Mouse (Mus musculus) hematopoietic stem cell, adult 5-6 weeks (primary cell): ENCODE measurements around the gene Sept5. TPM values are rescaled to one million over a fixed set of nuclear protein-coding genes. Genes with fewer than 3 reads are reported as not detected.

ENCODE experiments used
- ATAC-seq, 2 experiments: fragments of 125-278 bp in 1 of 2; replicated peaks in 1 of 2; 2 replicates each; pipeline ENCODE4 v1.8.0; 2016 to 2017; ENCODE audit warnings: inconsistent platforms in 2 of 2, mild to moderate bottlenecking in 2 of 2, moderate number of reproducible peaks in 2 of 2, low read depth in 1 of 2, moderate TSS enrichment in 1 of 2; ENCODE audit not compliant: low FRiP score in 2 of 2, poor library complexity in 2 of 2, severe bottlenecking in 2 of 2, insufficient read depth in 1 of 2, low TSS enrichment in 1 of 2
- total RNA-seq: library from RNA; stranded (forward); fragments of 172-1452, 232-1000 nt; gene quantifications from 2 replicates; pipeline ENCODE4 v1.2.3, GENCODE M21; 2017

Gene Sept5
- total RNA-seq, 1 experiment from 2014 or later, result 1.8 TPM

- ATAC-seq, result no peak
Measured at GRCm38 (mm10) chr16:18638396-18638795, 8.6 kb upstream of the Sept5 start.

GRCm38 (mm10) chr16:18636804-18637203 is 7.0 kb upstream of the Sept5 start:
- no peak for ATAC-seq

- no peak for ATAC-seq
Measured at GRCm38 (mm10) chr16:18636401-18636800, 6.6 kb upstream of the Sept5 start.

GRCm38 (mm10) chr16:18633333-18633732 is 3.6 kb upstream of the Sept5 start:
- ATAC-seq, result no peak

- ATAC-seq, result no peak
Measured at GRCm38 (mm10) chr16:18632816-18633215, 3.1 kb upstream of the Sept5 start.

- ATAC-seq, result no peak
Measured at GRCm38 (mm10) chr16:18632059-18632458, 2.3 kb upstream of the Sept5 start.

- no peak for ATAC-seq
Measured at GRCm38 (mm10) chr16:18631141-18631540, 1.4 kb upstream of the Sept5 start.

- ATAC-seq, result no peak
Measured at GRCm38 (mm10) chr16:18630291-18630690, 537 bp upstream of the Sept5 start.

- no peak for ATAC-seq
Measured at GRCm38 (mm10) chr16:18628948-18629340, 810 bp downstream of the Sept5 start.

GRCm38 (mm10) chr16:18628206-18628947 is 1.4 kb downstream of the Sept5 start:
- no peak for ATAC-seq

- no peak for ATAC-seq
Measured at GRCm38 (mm10) chr16:18627163-18627562, 2.6 kb downstream of the Sept5 start.

GRCm38 (mm10) chr16:18626376-18626878 is 3.3 kb downstream of the Sept5 start, which contains the start of gene Gm49601:
TSS of gene Gm49601 (minus strand) at chr16:18626427.
- ATAC-seq, result peak; percentile 63 to 72

- no peak for ATAC-seq
Measured at GRCm38 (mm10) chr16:18625791-18626311, 3.9 kb downstream of the Sept5 start.

GRCm38 (mm10) chr16:18625097-18625496 is 4.7 kb downstream of the Sept5 start:
- ATAC-seq, result no peak

- no peak for ATAC-seq
Measured at GRCm38 (mm10) chr16:18624641-18625040, 5.1 kb downstream of the Sept5 start.

GRCm38 (mm10) chr16:18623751-18624540 is 5.8 kb downstream of the Sept5 start:
- no peak for ATAC-seq

GRCm38 (mm10) chr16:18622916-18623750 is 6.6 kb downstream of the Sept5 start:
- ATAC-seq, result no peak
